Mouse (Mus musculus): ENCODE results near the gene Rad51b.

Rad51b gene

GRCm38 (mm10) chr12:79356138-79356537 lies 59.1 kb downstream of the Rad51b start:
- POLR2A ChIA-PET = interaction anchor here in 2 of 4 experiments (0.7 to 1.1 kb wide), 2 partner anchors 183 to 757 kb away, joined by 4 to 7 read pairs; partner anchors contain the start of gene Zfp36l1 (in 1 of the 2)

GRCm38 (mm10) chr12:79357631-79358030 lies 60.5 kb downstream of the Rad51b start:
- CTCF ChIA-PET = interaction anchor here in 3 of 4 experiments (0.6 to 2.3 kb wide), 6 partner anchors 10 to 1587 kb away, joined by 4 to 21 read pairs (median 8); no protein-coding TSS in a partner anchor
- POLR2A ChIA-PET = interaction anchor here in 1 of 4 experiments (2.1 kb wide), 1 partner anchor 10 kb away, joined by 6 read pairs; no protein-coding TSS in a partner anchor

More at GRCm38 (mm10) chr12:79356138-79356537, 59.1 kb downstream of the Rad51b start:
- CTCF ChIA-PET = no interaction called here

GRCm38 (mm10) chr12:79358613-79359218 lies 61.6 kb downstream of the Rad51b start:
- CTCF ChIA-PET = interaction anchor here (0.5 to 2.3 kb wide), 41 partner anchors 10 to 803 kb away, joined by 3 to 21 read pairs (median 4); partner anchors contain the start of gene Arg2 (in 1 of the 4)
- POLR2A ChIA-PET = interaction anchor here in 2 of 4 experiments (0.6 to 2.1 kb wide), 5 partner anchors 11 to 787 kb away, joined by 3 to 6 read pairs (median 3); partner anchors contain the start of gene Zfp36l1 (in 1 of the 2)

- ChIA-PET CTCF (interaction anchor here in 3 of 4 experiments (0.5 to 2.3 kb wide), 38 partner anchors 10 to 803 kb away, joined by 3 to 21 read pairs (median 4); partner anchors contain the start of gene Arg2 (in 1 of the 3)), POLR2A (interaction anchor here in 2 of 4 experiments (0.6 to 2.1 kb wide), 6 partner anchors 12 to 787 kb away, joined by 3 to 6 read pairs (median 4); partner anchors contain the start of gene Zfp36l1 (in 2 of the 2))
Measured at GRCm38 (mm10) chr12:79359404-79359803, 62.3 kb downstream of the Rad51b start.

- POLR2A ChIA-PET = interaction anchor here in 2 of 4 experiments (0.7 to 1.6 kb wide), 7 partner anchors 15 to 784 kb away, joined by 3 to 5 read pairs (median 3); partner anchors contain the start of genes Rad51b (in 1 of the 2) and Zfp36l1 (in 1 of the 2)
- CTCF ChIA-PET = interaction anchor here in 3 of 4 experiments (0.6 to 1.8 kb wide), 10 partner anchors 10 to 1116 kb away, joined by 3 to 7 read pairs (median 4); no protein-coding TSS in a partner anchor
Measured at GRCm38 (mm10) chr12:79362219-79362618, 65.1 kb downstream of the Rad51b start.

GRCm38 (mm10) chr12:79364284-79364683 lies 67.2 kb downstream of the Rad51b start:
- CTCF ChIA-PET = no interaction called here
- POLR2A ChIA-PET = interaction anchor here in 1 of 4 experiments (0.7 kb wide), 1 partner anchor 170 kb away, joined by 3 read pairs; no protein-coding TSS in a partner anchor

- CTCF ChIA-PET = interaction anchor here in 2 of 4 experiments (1.2 to 1.3 kb wide), 2 partner anchors 10 to 544 kb away, joined by 3 to 5 read pairs; no protein-coding TSS in a partner anchor
- POLR2A ChIA-PET = interaction anchor here in 2 of 4 experiments (0.8 to 1.2 kb wide), 4 partner anchors 16 to 764 kb away, joined by 3 read pairs; partner anchors contain the start of gene Zfp36l1 (in 1 of the 2)
Measured at GRCm38 (mm10) chr12:79368818-79369217, 71.7 kb downstream of the Rad51b start.

GRCm38 (mm10) chr12:79369512-79370165 lies 72.6 kb downstream of the Rad51b start:
- POLR2A ChIA-PET = interaction anchor here in 3 of 4 experiments (0.7 to 1.2 kb wide), 5 partner anchors 9 to 768 kb away, joined by 3 to 4 read pairs (median 3); partner anchors contain the start of gene Zfp36l1 (in 1 of the 3)

GRCm38 (mm10) chr12:79372697-79373096 lies 75.6 kb downstream of the Rad51b start:
- CTCF ChIA-PET = interaction anchor here in 1 of 4 experiments (1.3 kb wide), 1 partner anchor 10 kb away, joined by 3 read pairs; no protein-coding TSS in a partner anchor
- POLR2A ChIA-PET = interaction anchor here in 1 of 4 experiments (1.2 kb wide), 1 partner anchor 11 kb away, joined by 5 read pairs; no protein-coding TSS in a partner anchor

More at GRCm38 (mm10) chr12:79369512-79370165, 72.6 kb downstream of the Rad51b start:
- CTCF ChIA-PET = interaction anchor here in 1 of 4 experiments (1.3 kb wide), 1 partner anchor 11 kb away, joined by 5 read pairs; no protein-coding TSS in a partner anchor

- POLR2A ChIA-PET = interaction anchor here in 1 of 4 experiments (1.6 kb wide), 1 partner anchor 15 kb away, joined by 3 read pairs; no protein-coding TSS in a partner anchor
- CTCF ChIA-PET = no interaction called here
Measured at GRCm38 (mm10) chr12:79377378-79377777, 80.3 kb downstream of the Rad51b start.

GRCm38 (mm10) chr12:79377861-79378260 lies 80.8 kb downstream of the Rad51b start:
- POLR2A ChIA-PET = interaction anchor here in 1 of 4 experiments (1.6 kb wide), 1 partner anchor 16 kb away, joined by 3 read pairs; no protein-coding TSS in a partner anchor

GRCm38 (mm10) chr12:79380190-79380589 lies 83.1 kb downstream of the Rad51b start:
- CTCF ChIA-PET = no interaction called here
- POLR2A ChIA-PET = interaction anchor here in 1 of 4 experiments (1.2 kb wide), 1 partner anchor 14 kb away, joined by 5 read pairs; no protein-coding TSS in a partner anchor

More at GRCm38 (mm10) chr12:79377861-79378260, 80.8 kb downstream of the Rad51b start:
- CTCF ChIA-PET = no interaction called here

GRCm38 (mm10) chr12:79381489-79381888 lies 84.4 kb downstream of the Rad51b start:
- CTCF ChIA-PET = no interaction called here
- POLR2A ChIA-PET = no interaction called here

- ChIA-PET CTCF (no interaction called here), POLR2A (interaction anchor here in 1 of 4 experiments (1.8 kb wide), 1 partner anchor 9 kb away, joined by 5 read pairs; no protein-coding TSS in a partner anchor)
Measured at GRCm38 (mm10) chr12:79382416-79382815, 85.3 kb downstream of the Rad51b start.

GRCm38 (mm10) chr12:79383583-79383982 lies 86.5 kb downstream of the Rad51b start:
- ChIA-PET CTCF (no interaction called here), POLR2A (interaction anchor here in 2 of 4 experiments (0.6 to 1.8 kb wide), 2 partner anchors 11 to 399 kb away, joined by 4 to 5 read pairs; no protein-coding TSS in a partner anchor)

- CTCF ChIA-PET = no interaction called here
- POLR2A ChIA-PET = interaction anchor here in 1 of 4 experiments (0.6 kb wide), 1 partner anchor 24 kb away, joined by 3 read pairs; no protein-coding TSS in a partner anchor
Measured at GRCm38 (mm10) chr12:79384787-79385186, 87.7 kb downstream of the Rad51b start.

- ChIA-PET CTCF (no interaction called here), POLR2A (interaction anchor here in 1 of 4 experiments (0.6 kb wide), 1 partner anchor 24 kb away, joined by 3 read pairs; no protein-coding TSS in a partner anchor)
Measured at GRCm38 (mm10) chr12:79385199-79385598, 88.1 kb downstream of the Rad51b start.

GRCm38 (mm10) chr12:79387886-79388285 lies 90.8 kb downstream of the Rad51b start:
- CTCF ChIA-PET = no interaction called here

More at GRCm38 (mm10) chr12:79387886-79388285, 90.8 kb downstream of the Rad51b start:
- POLR2A ChIA-PET = interaction anchor here in 1 of 4 experiments (0.6 kb wide), 1 partner anchor 317 kb away, joined by 4 read pairs; no protein-coding TSS in a partner anchor
